Mouse (Mus musculus): ENCODE data around the gene Chchd3.

DNA sequence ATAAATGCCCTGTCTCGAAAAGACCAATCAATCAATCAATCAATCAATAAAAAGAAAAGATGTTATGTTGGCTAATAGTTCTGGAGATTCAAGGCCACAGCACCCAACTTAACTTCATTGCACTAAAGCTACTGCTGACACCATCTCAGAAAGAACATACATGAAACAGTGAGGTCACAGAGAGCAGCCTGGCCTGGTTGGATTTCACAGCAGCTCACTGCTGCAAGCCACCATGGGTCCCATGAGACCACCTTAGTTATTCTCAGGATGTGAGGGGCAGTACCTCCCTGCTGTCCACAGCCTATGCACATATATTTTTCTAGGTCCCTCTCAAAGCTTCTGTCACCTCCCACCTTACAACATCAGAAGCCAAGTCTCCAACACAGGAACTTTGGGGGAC, 57.1 kb downstream of the Chchd3 start:
- TF ChIP-seq CTCF (IDR thresholded peaks at IDR 0.05; ENCODE audit: borderline replicate concordance, extremely low read depth, insufficient read depth, insufficient read length): no peak
- TF ChIP-seq POLR2A (IDR thresholded peaks at IDR 0.05; ENCODE audit: borderline replicate concordance, extremely low read depth, insufficient read depth, insufficient read length, poor library complexity, severe bottlenecking): no peak

Data from brain, embryonic 14.5 days (tissue).